Mouse (Mus musculus): ENCODE data around the gene Brd1. TPM values are rescaled to one million over a fixed set of nuclear protein-coding genes. Genes with fewer than 3 reads are reported as not detected.
"Not testable (repeated sequence)": the region's sequence is repeated elsewhere in the genome, so short reads cannot be mapped to it uniquely, and the experiment has no call there.

The Brd1 gene
- polyA plus RNA-seq, 1 experiment from 2014 or later = 21.7 TPM

GRCm38 (mm10) chr15:88750032-88750431 is 16.0 kb upstream of the Brd1 start:
- H3K27me3 ChIP-seq = no peaks in the 10 kb centered on the region
- peaks cover 3% of the 10 kb centered on the region; the same call in 1 of the 2 replicates for H3K36me3 ChIP-seq
- H3K4me1 ChIP-seq = peaks cover 10% of the 10 kb centered on the region; the same call in 1 of the 2 replicates
- no peak overlapping the region for H3K9ac ChIP-seq
- no peak for ATAC-seq (ENCODE audit: insufficient number of reproducible peaks, low FRiP score, low TSS enrichment, low read depth)
- no peak overlapping the region for H3K4me3 ChIP-seq
- H3K27ac ChIP-seq = no peak overlapping the region
- H3K9me3 ChIP-seq = no peaks in the 10 kb centered on the region
- 88% methylated on average over 10 of the region's 10 CpGs for WGBS
- no peak overlapping the region for H3K4me2 ChIP-seq

DNA sequence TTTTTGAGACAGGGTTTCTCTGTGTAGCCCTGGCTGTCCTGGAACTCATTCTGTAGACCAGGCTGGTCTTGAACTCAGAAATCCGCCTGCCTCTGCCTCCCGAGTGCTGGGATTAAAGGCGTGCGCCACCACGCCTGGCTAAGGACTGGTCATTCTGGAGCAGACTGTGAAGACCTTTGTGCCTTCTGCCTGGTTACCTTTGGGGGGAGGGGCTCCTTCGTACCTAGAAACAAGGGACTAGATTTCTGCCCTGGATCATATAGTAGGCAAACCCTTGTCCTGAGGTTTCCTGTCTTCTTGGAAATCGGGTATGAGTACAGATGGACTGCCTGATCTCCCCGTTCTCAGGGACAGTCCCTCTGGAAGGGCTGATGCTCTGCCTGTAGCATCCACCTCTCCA is 15.6 kb upstream of the Brd1 start:
- H3K9me3 ChIP-seq; H3K4me3 ChIP-seq; H3K36me3 ChIP-seq; H3K4me2 ChIP-seq; H3K27me3 ChIP-seq; ATAC-seq (ENCODE audit: insufficient number of reproducible peaks, low FRiP score, low TSS enrichment, low read depth); H3K9ac ChIP-seq; H3K27ac ChIP-seq: not testable (repeated sequence)
- WGBS = 91% methylated on average over 8 of the region's 8 CpGs
- H3K4me1 ChIP-seq = peaks cover 10% of the 10 kb centered on the region; the same call in 1 of the 2 replicates

- Histone ChIP-seq H3K4me3 (no peak overlapping the region), H3K9me3 (no peaks in the 10 kb centered on the region), H3K9ac (no peak overlapping the region), H3K27ac (no peak overlapping the region), H3K27me3 (no peaks in the 10 kb centered on the region; the same call in 1 of the 2 replicates), H3K4me2 (no peak overlapping the region), H3K36me3 (no peaks in the 10 kb centered on the region), H3K4me1 (peaks cover 5% of the 10 kb centered on the region; the same call in 1 of the 2 replicates)
- WGBS = 44% methylated on average over 3 of the region's 3 CpGs
- no peak for ATAC-seq (ENCODE audit: insufficient number of reproducible peaks, low FRiP score, low TSS enrichment, low read depth)
These were observed 11.9 kb upstream of the Brd1 start for GRCm38 (mm10) chr15:88745926-88746325.

GRCm38 (mm10) chr15:88745347-88745746 is 11.3 kb upstream of the Brd1 start:
- Histone ChIP-seq H3K9me3 (no peaks in the 10 kb centered on the region), H3K4me2 (no peak overlapping the region), H3K27me3 (no peaks in the 10 kb centered on the region; the same call in 1 of the 2 replicates), H3K27ac (no peak overlapping the region), H3K4me3 (no peak overlapping the region), H3K4me1 (no peaks in the 10 kb centered on the region), H3K36me3 (no peaks in the 10 kb centered on the region), H3K9ac (no peak overlapping the region)
- no peak for ATAC-seq (ENCODE audit: insufficient number of reproducible peaks, low FRiP score, low TSS enrichment, low read depth)
- 82% methylated on average over 3 of the region's 3 CpGs for WGBS

DNA sequence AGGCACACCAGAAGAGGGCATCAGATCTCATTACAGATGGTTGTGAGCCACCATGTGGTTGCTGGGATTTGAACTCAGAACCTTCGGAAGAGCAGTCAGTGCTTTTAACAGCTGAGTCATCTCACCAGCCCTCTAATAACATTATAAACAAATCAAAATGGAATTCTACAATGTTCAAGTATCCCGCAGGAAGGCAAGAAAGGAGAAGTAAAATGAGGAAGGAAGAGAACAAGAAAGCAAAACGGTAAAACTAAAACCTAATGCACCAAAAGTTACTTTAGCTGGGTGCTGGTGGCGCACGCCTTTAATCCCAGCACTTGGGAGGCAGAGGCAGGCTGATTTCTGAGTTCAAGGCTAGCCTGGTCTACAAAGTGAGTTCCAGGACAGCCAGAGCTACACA is 9.3 kb upstream of the Brd1 start:
- H3K9ac ChIP-seq; H3K27me3 ChIP-seq; H3K36me3 ChIP-seq; H3K4me3 ChIP-seq; H3K4me1 ChIP-seq; ATAC-seq (ENCODE audit: insufficient number of reproducible peaks, low FRiP score, low TSS enrichment, low read depth); H3K9me3 ChIP-seq; H3K4me2 ChIP-seq; H3K27ac ChIP-seq: not testable (repeated sequence)
- WGBS = 83% methylated on average over 5 of the region's 5 CpGs

- no peaks in the 10 kb centered on the region for H3K4me1 ChIP-seq
- no peak overlapping the region for H3K9ac ChIP-seq
- no peak overlapping the region for H3K4me3 ChIP-seq
- H3K36me3 ChIP-seq = no peaks in the 10 kb centered on the region
- no peak overlapping the region for H3K27ac ChIP-seq
- H3K27me3 ChIP-seq = no peaks in the 10 kb centered on the region; the same call in 1 of the 2 replicates
- WGBS = 77% methylated on average over 6 of the region's 6 CpGs
- no peak for ATAC-seq (ENCODE audit: insufficient number of reproducible peaks, low FRiP score, low TSS enrichment, low read depth)
- no peak overlapping the region for H3K4me2 ChIP-seq
- no peaks in the 10 kb centered on the region for H3K9me3 ChIP-seq
These were observed 7.3 kb upstream of the Brd1 start for GRCm38 (mm10) chr15:88741366-88741765.

- no peaks in the 10 kb centered on the region for H3K36me3 ChIP-seq
- H3K4me1 ChIP-seq = peaks cover 3% of the 10 kb centered on the region
- WGBS = 76% methylated on average over 2 of the region's 2 CpGs
- ATAC-seq (ENCODE audit: insufficient number of reproducible peaks, low FRiP score, low TSS enrichment, low read depth) = no peak
- no peak overlapping the region for H3K4me2 ChIP-seq
- no peak overlapping the region for H3K9ac ChIP-seq
- no peaks in the 10 kb centered on the region for H3K9me3 ChIP-seq
- H3K4me3 ChIP-seq = no peak overlapping the region
- no peaks in the 10 kb centered on the region; the same call in 1 of the 2 replicates for H3K27me3 ChIP-seq
- H3K27ac ChIP-seq = no peak overlapping the region
These were observed 4.4 kb upstream of the Brd1 start for GRCm38 (mm10) chr15:88738466-88738865.

GRCm38 (mm10) chr15:88736166-88736565 is 2.1 kb upstream of the Brd1 start:
- ATAC-seq (ENCODE audit: insufficient number of reproducible peaks, low FRiP score, low TSS enrichment, low read depth) = no peak
- Histone ChIP-seq H3K27ac (no peak overlapping the region), H3K4me2 (no peak overlapping the region), H3K27me3 (no peaks in the 10 kb centered on the region), H3K9ac (no peak overlapping the region), H3K36me3 (no peaks in the 10 kb centered on the region), H3K4me1 (peaks cover 20% of the 10 kb centered on the region), H3K9me3 (no peaks in the 10 kb centered on the region), H3K4me3 (no peak overlapping the region)
- WGBS = 68% methylated on average over 4 of the region's 4 CpGs

DNA sequence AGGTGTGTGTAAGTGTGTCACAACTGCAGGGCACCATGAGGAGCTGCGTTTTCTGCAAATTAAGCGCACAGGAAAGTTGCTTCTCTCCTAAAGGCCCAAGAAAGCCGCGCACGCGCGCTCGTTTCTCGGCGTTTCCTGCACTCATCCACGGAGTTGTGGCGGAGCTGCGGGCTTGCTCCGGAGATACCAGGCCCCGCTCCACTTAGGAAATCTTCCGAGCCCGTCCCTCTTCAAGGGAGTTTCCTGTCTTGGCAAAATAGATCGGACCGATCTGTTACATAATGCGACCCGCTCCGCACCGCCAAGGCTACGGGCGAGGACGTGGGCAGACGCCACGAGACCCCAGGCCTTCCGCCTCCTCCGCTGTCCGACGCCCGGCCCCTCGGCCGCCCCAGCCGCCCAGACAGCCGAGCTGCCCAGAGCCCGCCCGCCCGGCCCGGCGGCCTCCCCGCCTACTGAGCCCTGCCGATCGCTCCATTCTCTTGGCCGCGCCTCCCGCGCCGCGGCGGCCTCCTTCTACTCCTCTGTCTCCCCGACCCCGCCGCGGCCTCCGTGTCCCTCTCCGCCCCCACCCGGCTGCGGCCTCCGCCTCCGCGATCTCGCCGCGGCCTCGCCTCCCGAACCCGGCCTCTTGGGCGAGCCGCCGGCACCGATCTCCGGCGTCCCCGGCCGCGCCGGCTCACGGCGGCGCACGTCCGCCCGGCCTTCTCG is 837 bp downstream of the Brd1 start:
- no peak for ATAC-seq (ENCODE audit: insufficient number of reproducible peaks, low FRiP score, low TSS enrichment, low read depth)
- Histone ChIP-seq H3K4me2 (peak overlapping the region; percentile 60), H3K9me3 (no peaks in the 10 kb centered on the region), H3K27ac (peak overlapping the region; percentile 90), H3K4me3 (peak overlapping the region; percentile 97), H3K36me3 (peaks cover 25% of the 10 kb centered on the region), H3K9ac (peak overlapping the region; percentile 98), H3K27me3 (no peaks in the 10 kb centered on the region), H3K4me1 (peaks cover 25% of the 10 kb centered on the region)
- WGBS = under 1% methylated on average over 67 of the region's 86 CpGs

GRCm38 (mm10) chr15:88732405-88733020 is 1.5 kb downstream of the Brd1 start:
- Histone ChIP-seq H3K36me3 (peaks cover 29% of the 10 kb centered on the region), H3K27me3 (no peaks in the 10 kb centered on the region), H3K4me1 (peaks cover 25% of the 10 kb centered on the region), H3K9me3 (no peaks in the 10 kb centered on the region), H3K27ac (peak overlapping the region; percentile 90; the same call in 1 of the 2 replicates), H3K4me2 (peak overlapping the region; percentile 60), H3K4me3 (peak overlapping the region; percentile 97), H3K9ac (peak overlapping the region; percentile 98)
- ATAC-seq (ENCODE audit: insufficient number of reproducible peaks, low FRiP score, low TSS enrichment, low read depth) = no peak
- WGBS = 11% methylated on average over 15 of the region's 15 CpGs

DNA sequence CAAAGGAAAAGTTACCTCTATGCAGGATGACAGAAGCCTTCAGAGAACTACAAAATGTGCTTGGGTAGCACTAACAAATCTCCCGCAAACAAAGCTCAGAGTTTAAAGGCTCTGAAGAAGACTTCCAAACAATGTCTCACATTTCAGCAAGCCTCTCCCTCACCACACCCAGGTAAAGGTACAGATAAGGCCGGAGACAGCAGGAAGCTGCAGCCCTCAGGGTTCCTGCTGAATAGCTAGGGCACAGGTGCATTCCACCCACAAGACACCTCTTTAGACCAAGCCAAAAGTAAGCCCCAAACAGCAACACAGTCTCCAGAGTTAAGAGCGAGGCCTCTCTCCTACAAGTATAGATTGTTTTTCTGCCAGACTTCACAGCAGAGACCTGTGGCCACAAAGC is 3.3 kb downstream of the Brd1 start:
- no peak overlapping the region for H3K4me2 ChIP-seq
- no peak overlapping the region for H3K27ac ChIP-seq
- H3K9me3 ChIP-seq = no peaks in the 10 kb centered on the region
- no peak for ATAC-seq (ENCODE audit: insufficient number of reproducible peaks, low FRiP score, low TSS enrichment, low read depth)
- H3K36me3 ChIP-seq = peaks cover 40% of the 10 kb centered on the region
- peaks cover 25% of the 10 kb centered on the region for H3K4me1 ChIP-seq
- no peaks in the 10 kb centered on the region for H3K27me3 ChIP-seq
- H3K4me3 ChIP-seq = no peak overlapping the region
- H3K9ac ChIP-seq = no peak overlapping the region
- 68% methylated on average over 3 of the region's 3 CpGs for WGBS

- Histone ChIP-seq H3K36me3 (peaks cover 74% of the 10 kb centered on the region), H3K4me2 (no peak overlapping the region), H3K9me3 (no peaks in the 10 kb centered on the region), H3K27ac (no peak overlapping the region), H3K4me1 (peaks cover 17% of the 10 kb centered on the region), H3K4me3 (no peak overlapping the region), H3K27me3 (no peaks in the 10 kb centered on the region), H3K9ac (no peak overlapping the region)
- no peak for ATAC-seq (ENCODE audit: insufficient number of reproducible peaks, low FRiP score, low TSS enrichment, low read depth)
- 74% methylated on average over 3 of the region's 3 CpGs for WGBS
These were observed 6.8 kb downstream of the Brd1 start for GRCm38 (mm10) chr15:88727204-88727603.
